Mouse (Mus musculus) heart, adult 2 months (tissue): Measurements from ENCODE around the gene Rora. TPM values are rescaled to one million over a fixed set of nuclear protein-coding genes. Genes with fewer than 3 reads are reported as not detected.

Source experiments
- DNase-seq, 2 experiments: peaks; one replicate each; pipeline ENCODE4 v3.0.0; 2021
- H3K27ac ChIP-seq: fragments of 200-600 bp; 2 replicates; pipeline ENCODE4 v1.8.1; 2022
- H3K27me3 ChIP-seq: fragments of 200-500 bp; 2 replicates; pipeline ENCODE4 v1.6.1; 2012; ENCODE audit warnings: mild to moderate bottlenecking, low read length, inconsistent platforms, mixed read lengths; ENCODE audit not compliant: control insufficient read depth, insufficient read depth
- H3K36me3 ChIP-seq: fragments of 200-500 bp; 2 replicates; pipeline ENCODE4 v1.6.1; 2012; ENCODE audit warnings: low read length, inconsistent platforms; ENCODE audit not compliant: control insufficient read depth, insufficient read depth
- H3K4me1 ChIP-seq: fragments of 200-500 bp; 2 replicates; pipeline ENCODE4 v1.6.1; 2011; ENCODE audit warnings: low read length; ENCODE audit not compliant: control insufficient read depth, insufficient read depth
- H3K4me3 ChIP-seq: fragments of 200-600 bp; 2 replicates; pipeline ENCODE4 v1.8.1; 2022
- H3K79me2 ChIP-seq: fragments of 200-500 bp; replicated peaks from 2 replicates; pipeline ENCODE4 v1.6.1; 2012; ENCODE audit warnings: mild to moderate bottlenecking, inconsistent platforms, low read length, moderate library complexity, mixed read lengths; ENCODE audit not compliant: control insufficient read depth, insufficient read depth
- H3K9ac ChIP-seq: fragments of 200-500 bp; 2 replicates; pipeline ENCODE4 v1.6.1; 2012; ENCODE audit warnings: low read depth, mild to moderate bottlenecking, control low read depth, inconsistent platforms, low read length, mixed read lengths
- CTCF ChIP-seq: fragments of 200-600 bp; IDR thresholded peaks from 2 replicates; pipeline ENCODE4 v1.8.1; 2022; ENCODE audit warnings: antibody characterized with exemption, mild to moderate bottlenecking, moderate library complexity
- EP300 ChIP-seq: fragments of 200-500 bp; IDR thresholded peaks from 2 replicates; pipeline ENCODE4 v1.6.1; 2011; ENCODE audit warnings: low read depth, low read length, control low read depth; ENCODE audit not compliant: insufficient read depth
- POLR2A ChIP-seq: fragments of 200-500 bp; IDR thresholded peaks from 2 replicates; pipeline ENCODE4 v1.6.1; 2011; ENCODE audit warnings: mild to moderate bottlenecking, low read depth, low read length, control low read depth; ENCODE audit not compliant: insufficient read depth
- WGBS: fragments of 180-500 bp; shearing (Covaris S2); methylation state at CpG from one replicate; pipeline ENCODE4 v1.1.7; 2018; 5-methylcytosine and 5-hydroxymethylcytosine counted together
- intact Hi-C: fragments of 180-260 bp; cut with DNase I; formaldehyde crosslinking; loops from one replicate; pipeline ENCODE4 v1.15.1; 2025
- polyA plus RNA-seq: library from polyadenylated mRNA; depleted of rRNA; stranded (reverse); fragments of >200 nt; gene quantifications from 2 replicates; pipeline ENCODE4 v1.2.3, GENCODE M21; 2012
- total RNA-seq, 2 experiments: library from RNA; stranded (reverse); gene quantifications; 2 replicates each; pipeline ENCODE4 v1.2.3; 2021

Gene Rora
- total and polyA plus RNA-seq, 3 experiments = 6.7 to 28.9 (median 21.6) TPM

DNA sequence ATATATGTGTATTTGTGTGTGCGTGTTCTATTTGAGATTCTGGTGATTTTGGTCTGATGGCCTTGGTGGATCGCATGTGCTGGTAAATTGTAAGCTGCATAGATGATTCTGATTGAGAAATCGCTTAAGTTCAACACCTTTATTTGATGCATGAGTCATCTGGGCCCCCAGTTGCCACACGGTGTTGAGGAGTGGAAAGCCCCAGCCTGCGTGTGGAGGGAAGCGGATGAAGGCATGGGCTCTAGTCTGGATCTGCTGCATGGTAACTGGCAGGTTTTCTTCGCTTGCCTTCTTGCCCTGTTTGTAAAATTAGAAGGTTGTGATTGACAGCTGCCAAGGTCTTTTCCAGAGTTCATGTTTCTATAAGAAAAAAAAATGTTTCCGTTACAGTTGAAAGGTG is 646.7 kb downstream of the Rora start:
- 85% methylated on average over 8 of the region's 8 CpGs for WGBS
- Histone ChIP-seq H3K36me3 (peaks cover 7% of the 10 kb centered on the region), H3K4me3 (no peak overlapping the region), H3K27me3 (no peaks in the 10 kb centered on the region), H3K27ac (no peak overlapping the region), H3K79me2 (peaks cover 2% of the 10 kb centered on the region; the same call in 1 of the 2 replicates), H3K9ac (no peak overlapping the region), H3K4me1 (peaks cover 15% of the 10 kb centered on the region)
- DNase-seq = no peak
- TF ChIP-seq POLR2A (no peak), CTCF (no peak), EP300 (no peak)
- intact Hi-C loops = no loop called here

DNA sequence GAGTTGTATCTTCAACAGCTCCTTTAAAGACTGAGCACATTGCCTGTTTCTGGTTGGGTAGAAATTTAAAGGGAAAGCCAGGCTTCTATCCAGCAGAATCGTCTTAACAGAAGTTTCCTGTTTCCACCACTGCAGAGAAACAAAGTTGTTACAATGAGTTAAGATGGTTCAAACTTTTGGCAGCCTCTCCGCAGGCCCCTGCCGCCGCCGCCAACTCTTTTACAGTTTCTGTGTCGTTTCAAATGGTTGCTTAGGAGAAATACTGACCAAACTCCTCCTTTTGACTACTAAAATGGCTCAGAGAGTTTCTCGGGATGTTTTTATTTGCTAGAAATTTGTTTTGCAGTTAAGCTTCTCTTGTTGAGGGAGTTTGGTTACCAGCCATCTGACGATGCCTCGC is 647.9 kb downstream of the Rora start:
- Histone ChIP-seq H3K9ac (peak overlapping the region; percentile 34; the same call in 1 of the 2 replicates), H3K4me3 (peak overlapping the region; percentile 11; the same call in 1 of the 2 replicates), H3K4me1 (peaks cover 15% of the 10 kb centered on the region), H3K27me3 (no peaks in the 10 kb centered on the region), H3K36me3 (peaks cover 5% of the 10 kb centered on the region), H3K27ac (peak overlapping the region; percentile 70), H3K79me2 (peaks cover 2% of the 10 kb centered on the region; the same call in 1 of the 2 replicates)
- intact Hi-C loops = no loop called here
- TF ChIP-seq POLR2A = 0 out of 2 replicates have a peak, but pooled peaks have one; percentile 6
- no peak for TF ChIP-seq EP300
- TF ChIP-seq CTCF = no peak
- WGBS = 34% methylated on average over 9 of the region's 9 CpGs
- peak; percentile 52 to 64 for DNase-seq

DNA sequence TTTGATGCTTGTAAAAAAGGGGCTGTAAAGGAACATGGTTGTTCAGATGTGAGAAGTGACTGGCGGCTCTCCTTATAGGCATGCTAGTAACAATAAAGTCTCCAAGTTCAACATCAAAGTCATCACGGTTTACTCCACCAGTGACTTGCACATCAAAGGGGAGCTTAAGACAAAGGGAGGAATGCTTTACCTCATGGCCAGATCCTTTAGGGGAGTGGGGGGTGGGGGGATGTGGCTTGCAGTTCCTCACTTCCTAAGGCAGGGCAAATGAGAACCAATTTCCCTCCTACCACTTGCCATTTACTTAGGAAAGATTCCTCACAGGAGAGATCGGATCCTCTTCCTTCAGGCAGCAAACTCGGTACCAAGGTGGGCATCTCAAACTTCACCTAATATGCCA is 648.4 kb downstream of the Rora start:
- Histone ChIP-seq H3K4me3 (no peak overlapping the region; the same call in 1 of the 2 replicates), H3K9ac (peak overlapping the region; percentile 34; the same call in 1 of the 2 replicates), H3K36me3 (peaks cover 5% of the 10 kb centered on the region), H3K27ac (peak overlapping the region; percentile 70), H3K4me1 (peaks cover 17% of the 10 kb centered on the region), H3K79me2 (peaks cover 2% of the 10 kb centered on the region; the same call in 1 of the 2 replicates), H3K27me3 (no peaks in the 10 kb centered on the region)
- intact Hi-C loops = no loop called here
- WGBS = 53% methylated on average over 4 of the region's 4 CpGs
- TF ChIP-seq POLR2A (no peak), CTCF (no peak), EP300 (no peak)
- DNase-seq = no peak

DNA sequence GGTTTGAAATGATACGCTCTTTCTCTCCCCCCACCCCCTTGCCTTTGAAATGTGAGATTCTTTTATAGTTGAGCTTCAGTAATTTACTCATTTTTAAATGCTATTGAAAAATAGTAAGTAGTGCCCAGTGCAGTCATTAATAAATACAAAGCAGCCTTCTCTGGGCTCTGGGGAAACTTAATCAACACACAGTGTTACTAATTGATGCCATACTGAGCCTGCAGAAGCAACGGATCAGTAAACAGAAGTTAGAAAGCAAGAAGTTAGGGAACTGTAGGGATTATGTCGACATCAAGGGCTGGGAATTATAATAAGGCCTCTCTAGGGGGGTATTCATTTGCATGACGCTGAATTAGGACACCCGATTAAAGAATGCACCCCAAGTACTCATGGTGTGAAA is 649.3 kb downstream of the Rora start:
- Histone ChIP-seq H3K36me3 (peaks cover 5% of the 10 kb centered on the region), H3K9ac (no peak overlapping the region), H3K27me3 (no peaks in the 10 kb centered on the region), H3K27ac (no peak overlapping the region), H3K4me3 (no peak overlapping the region), H3K4me1 (peaks cover 20% of the 10 kb centered on the region), H3K79me2 (peaks cover 2% of the 10 kb centered on the region; the same call in 1 of the 2 replicates)
- 75% methylated on average over 5 of the region's 5 CpGs for WGBS
- intact Hi-C loops = no loop called here
- TF ChIP-seq EP300 (no peak), CTCF (no peak), POLR2A (no peak)
- no peak for DNase-seq

DNA sequence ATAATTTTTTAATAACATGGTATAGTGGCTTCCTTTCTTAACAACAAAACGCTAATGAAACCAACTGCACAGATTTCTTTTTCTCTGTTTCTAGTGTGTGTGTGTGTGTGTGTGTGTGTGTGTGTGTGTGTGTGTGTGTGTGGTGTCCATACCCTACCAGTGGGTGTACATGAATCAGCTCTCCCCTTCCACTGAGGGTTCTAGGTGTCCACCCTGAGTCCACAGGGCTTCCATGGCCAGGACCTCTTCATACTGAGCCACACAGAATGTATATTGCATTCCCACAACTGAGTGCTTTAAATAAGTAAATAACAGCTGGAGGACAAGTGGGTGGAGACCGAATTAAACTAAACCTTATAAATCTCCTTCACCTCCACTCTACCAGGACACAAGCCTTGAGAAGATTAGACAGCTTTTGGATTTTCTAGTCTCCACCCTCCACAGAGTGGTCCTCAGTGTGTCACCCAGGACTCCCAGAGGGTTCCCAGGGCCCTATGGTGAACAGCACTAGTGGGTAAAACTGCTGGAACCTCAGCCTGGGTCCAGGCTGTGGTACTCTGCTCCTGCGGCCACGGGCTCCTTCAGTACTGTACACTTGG is 649.9 kb downstream of the Rora start:
- H3K79me2 ChIP-seq = peaks cover 2% of the 10 kb centered on the region; the same call in 1 of the 2 replicates
- H3K36me3 ChIP-seq = peaks cover 5% of the 10 kb centered on the region
- no peaks in the 10 kb centered on the region for H3K27me3 ChIP-seq
- H3K27ac ChIP-seq = no peak overlapping the region
- intact Hi-C loops = no loop called here
- TF ChIP-seq CTCF (no peak), EP300 (no peak), POLR2A (no peak)
- 94% methylated on average over 4 of the region's 4 CpGs for WGBS
- no peak for DNase-seq
- peaks cover 21% of the 10 kb centered on the region for H3K4me1 ChIP-seq
- H3K4me3 ChIP-seq = no peak overlapping the region
- no peak overlapping the region for H3K9ac ChIP-seq

DNA sequence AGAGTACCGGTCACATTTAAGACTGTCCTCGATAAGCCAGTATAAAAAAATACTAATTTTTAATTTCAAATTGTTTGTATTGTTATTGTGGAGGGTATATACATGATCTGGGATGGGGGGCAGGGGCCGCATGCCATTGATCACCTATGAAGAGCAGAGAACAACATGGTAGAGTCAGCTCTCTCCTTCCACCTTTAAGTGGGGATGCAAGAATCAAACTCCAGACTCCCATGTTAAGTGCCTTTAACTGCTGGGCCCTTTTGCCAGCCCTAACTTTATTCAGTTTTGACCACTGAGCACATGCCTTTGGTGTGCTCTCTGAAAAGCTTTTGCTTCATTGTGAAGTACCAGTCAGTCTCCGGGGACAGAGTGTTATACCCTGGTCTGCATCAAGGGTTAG is 650.4 kb downstream of the Rora start:
- H3K27me3 ChIP-seq = no peaks in the 10 kb centered on the region
- no peak overlapping the region for H3K4me3 ChIP-seq
- peaks cover 5% of the 10 kb centered on the region for H3K36me3 ChIP-seq
- H3K79me2 ChIP-seq = peaks cover 2% of the 10 kb centered on the region; the same call in 1 of the 2 replicates
- WGBS = 98% methylated on average over 4 of the region's 4 CpGs
- H3K27ac ChIP-seq = no peak overlapping the region
- intact Hi-C loops = no loop called here
- TF ChIP-seq CTCF (no peak), EP300 (no peak), POLR2A (no peak)
- no peak overlapping the region for H3K9ac ChIP-seq
- DNase-seq = no peak
- peaks cover 20% of the 10 kb centered on the region for H3K4me1 ChIP-seq
